Mouse (Mus musculus) heart, embryonic 12.5 days (tissue): ENCODE measurements around the gene Commd2. TPM values are rescaled to one million over a fixed set of nuclear protein-coding genes. Genes with fewer than 3 reads are reported as not detected.

Experiments used
- ATAC-seq: fragments of 200-750 bp; cut with Nextera tagmentation; 2 replicates; pipeline ENCODE4 v1.8.0; 2017; ENCODE audit warnings: moderate TSS enrichment, moderate library complexity; ENCODE audit not compliant: insufficient number of reproducible peaks, low FRiP score
- H3K27ac ChIP-seq: fragments of 300-500 bp; sonication (generic); 2 replicates; pipeline ENCODE4 v1.5.1; 2016; ENCODE audit warnings: mild to moderate bottlenecking, moderate library complexity; ENCODE audit not compliant: poor library complexity, severe bottlenecking
- H3K27me3 ChIP-seq: fragments of 300-500 bp; sonication (generic); replicated peaks from 2 replicates; pipeline ENCODE4 v1.6.1; 2016; ENCODE audit warnings: mild to moderate bottlenecking, moderate library complexity
- H3K36me3 ChIP-seq: fragments of 300-500 bp; sonication (generic); 2 replicates; pipeline ENCODE4 v1.6.1; 2016; ENCODE audit warnings: mild to moderate bottlenecking, moderate library complexity
- H3K4me1 ChIP-seq: fragments of 300-500 bp; sonication (generic); replicated peaks from 2 replicates; pipeline ENCODE4 v1.6.1; 2016; ENCODE audit warnings: mild to moderate bottlenecking
- H3K4me2 ChIP-seq: fragments of 300-500 bp; sonication (generic); 2 replicates; pipeline ENCODE4 v1.6.1; 2016; ENCODE audit warnings: mild to moderate bottlenecking, moderate library complexity
- H3K4me3 ChIP-seq: fragments of 300-500 bp; sonication (generic); 2 replicates; pipeline ENCODE4 v1.5.1; 2016; ENCODE audit warnings: mild to moderate bottlenecking
- H3K9ac ChIP-seq: fragments of 300-500 bp; sonication (generic); 2 replicates; pipeline ENCODE4 v1.6.1; 2016; ENCODE audit warnings: mild to moderate bottlenecking, moderate library complexity
- H3K9me3 ChIP-seq: fragments of 300-500 bp; sonication (generic); replicated peaks from 2 replicates; pipeline ENCODE4 v1.6.1; 2016; ENCODE audit warnings: mild to moderate bottlenecking, moderate library complexity
- WGBS: fragments of 180-500 bp; shearing (Covaris S2); methylation state at CpG from one replicate; pipeline ENCODE4 v1.1.7; 2016; 5-methylcytosine and 5-hydroxymethylcytosine counted together
- microRNA-seq: library from miRNA; unstranded; fragments of <30 nt; microRNA quantifications from one replicate; pipeline ENCODE4, GENCODE M21; 2017
- polyA plus RNA-seq: library from polyadenylated mRNA; unstranded; fragments of >200 nt; fragmentation: Nextera tagmentation; extraction: Ambion mirVana; gene quantifications from 2 replicates; pipeline ENCODE4 v1.2.1, GENCODE M21; 2016

The Commd2 gene
- polyA plus RNA-seq, 1 experiment from 2014 or later = 50.6 TPM

- ATAC-seq = no peak
- Histone ChIP-seq H3K9me3 (no peaks in the 10 kb centered on the region), H3K36me3 (no peaks in the 10 kb centered on the region), H3K27ac (no peak overlapping the region), H3K4me2 (no peak overlapping the region), H3K4me3 (no peak overlapping the region), H3K9ac (no peak overlapping the region), H3K4me1 (peaks cover 6% of the 10 kb centered on the region), H3K27me3 (no peaks in the 10 kb centered on the region)
- 87% methylated on average over 4 of the region's 4 CpGs for WGBS
Measured at GRCm38 (mm10) chr3:57615652-57616051, 35.9 kb downstream of the Commd2 start.

DNA sequence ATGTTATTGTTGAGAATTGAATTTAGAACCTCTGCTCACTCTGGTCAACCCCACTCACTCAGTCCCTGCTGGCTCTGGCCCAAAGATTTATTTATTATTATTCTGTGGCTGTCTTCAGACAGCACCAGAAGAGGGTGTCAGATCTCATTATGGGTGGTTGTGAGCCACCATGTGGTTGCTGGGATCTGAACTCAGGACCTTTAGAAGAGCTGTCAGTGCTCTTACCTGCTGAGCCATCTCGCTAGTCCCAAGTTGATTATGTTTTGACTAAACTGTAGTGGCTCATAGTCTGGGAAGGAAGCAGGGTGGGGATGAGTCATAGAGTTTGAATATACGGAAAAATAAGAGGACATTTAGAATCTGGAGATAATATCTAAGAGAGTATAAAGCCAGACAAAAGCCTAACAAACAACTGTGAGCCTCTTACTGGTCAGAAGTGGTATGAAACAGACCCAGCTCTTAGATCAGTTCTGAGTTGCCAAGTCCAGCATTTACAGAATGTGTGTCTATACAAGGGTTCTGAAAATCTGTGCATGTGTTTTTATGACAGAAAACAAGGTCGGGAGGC is 39.0 kb downstream of the Commd2 start:
- Histone ChIP-seq H3K4me1 (peaks cover 6% of the 10 kb centered on the region), H3K9me3 (no peaks in the 10 kb centered on the region), H3K27me3 (no peaks in the 10 kb centered on the region), H3K36me3 (no peaks in the 10 kb centered on the region), H3K4me2 (no peak overlapping the region), H3K27ac (no peak overlapping the region), H3K9ac (no peak overlapping the region), H3K4me3 (no peak overlapping the region)
- no peak for ATAC-seq
- WGBS = 66% methylated on average over 3 of the region's 3 CpGs

- WGBS = 14% methylated on average over 7 of the region's 7 CpGs
- no peaks in the 10 kb centered on the region for H3K9me3 ChIP-seq
- no peak overlapping the region for H3K27ac ChIP-seq
- H3K27me3 ChIP-seq = no peaks in the 10 kb centered on the region
- H3K36me3 ChIP-seq = no peaks in the 10 kb centered on the region
- no peak overlapping the region for H3K4me3 ChIP-seq
- peaks cover 6% of the 10 kb centered on the region for H3K4me1 ChIP-seq
- no peak overlapping the region for H3K9ac ChIP-seq
- ATAC-seq = no peak
- H3K4me2 ChIP-seq = no peak overlapping the region
Measured at GRCm38 (mm10) chr3:57611776-57612175, 39.7 kb downstream of the Commd2 start.

- H3K9ac ChIP-seq = no peak overlapping the region
- no peak overlapping the region for H3K27ac ChIP-seq
- no peak overlapping the region for H3K4me3 ChIP-seq
- no peaks in the 10 kb centered on the region for H3K9me3 ChIP-seq
- no peaks in the 10 kb centered on the region for H3K27me3 ChIP-seq
- ATAC-seq = no peak
- no peak overlapping the region for H3K4me2 ChIP-seq
- H3K36me3 ChIP-seq = no peaks in the 10 kb centered on the region
- H3K4me1 ChIP-seq = no peaks in the 10 kb centered on the region
- WGBS = 49% methylated on average over 1 of the region's 1 CpGs
Measured at GRCm38 (mm10) chr3:57604618-57605015, 46.9 kb downstream of the Commd2 start.

- WGBS = 67% methylated on average over 5 of the region's 5 CpGs
- Histone ChIP-seq H3K4me3 (no peak overlapping the region), H3K4me2 (no peak overlapping the region), H3K9me3 (no peaks in the 10 kb centered on the region), H3K36me3 (no peaks in the 10 kb centered on the region), H3K9ac (no peak overlapping the region), H3K4me1 (no peaks in the 10 kb centered on the region), H3K27ac (no peak overlapping the region), H3K27me3 (no peaks in the 10 kb centered on the region; the same call in 1 of the 2 replicates)
- no peak for ATAC-seq
Measured at GRCm38 (mm10) chr3:57603891-57604617, 47.5 kb downstream of the Commd2 start.

DNA sequence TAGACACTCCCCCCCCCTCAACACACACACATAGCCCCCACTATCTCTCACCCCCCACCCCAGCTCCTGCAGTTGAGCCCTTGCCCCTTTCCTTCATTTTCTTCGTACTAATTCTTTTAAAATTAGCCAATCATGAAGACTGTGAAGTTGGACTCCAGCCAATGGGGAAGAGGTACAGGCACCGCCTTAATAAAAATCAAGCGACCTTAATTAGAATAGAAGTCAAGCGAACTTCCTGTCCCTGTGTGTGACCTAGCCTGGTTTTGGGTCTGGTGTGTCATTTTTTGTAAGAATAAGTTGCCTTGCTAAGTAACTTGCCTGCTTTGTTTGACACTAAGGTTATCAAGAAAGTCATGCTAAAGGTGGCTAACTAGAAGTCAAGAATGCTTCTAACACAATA is 48.9 kb downstream of the Commd2 start:
- no peaks in the 10 kb centered on the region for H3K9me3 ChIP-seq
- H3K4me2 ChIP-seq = no peak overlapping the region
- H3K27me3 ChIP-seq = no peaks in the 10 kb centered on the region; the same call in 1 of the 2 replicates
- H3K36me3 ChIP-seq = no peaks in the 10 kb centered on the region
- H3K4me1 ChIP-seq = no peaks in the 10 kb centered on the region
- no peak overlapping the region for H3K9ac ChIP-seq
- no peak overlapping the region for H3K27ac ChIP-seq
- ATAC-seq = no peak
- WGBS = 86% methylated on average over 4 of the region's 4 CpGs
- H3K4me3 ChIP-seq = no peak overlapping the region

GRCm38 (mm10) chr3:57596566-57596965 is 54.9 kb downstream of the Commd2 start:
- ATAC-seq = no peak
- H3K4me2 ChIP-seq = no peak overlapping the region
- no peak overlapping the region for H3K4me3 ChIP-seq
- no peak overlapping the region for H3K27ac ChIP-seq
- H3K4me1 ChIP-seq = 0 out of 2 replicates have a peak, but pooled peaks cover 2% of the 10 kb centered on the region
- no peak overlapping the region for H3K9ac ChIP-seq
- WGBS = 50% methylated on average over 7 of the region's 7 CpGs
- H3K27me3 ChIP-seq = no peaks in the 10 kb centered on the region; the same call in 1 of the 2 replicates
- no peaks in the 10 kb centered on the region for H3K36me3 ChIP-seq
- H3K9me3 ChIP-seq = no peaks in the 10 kb centered on the region

DNA sequence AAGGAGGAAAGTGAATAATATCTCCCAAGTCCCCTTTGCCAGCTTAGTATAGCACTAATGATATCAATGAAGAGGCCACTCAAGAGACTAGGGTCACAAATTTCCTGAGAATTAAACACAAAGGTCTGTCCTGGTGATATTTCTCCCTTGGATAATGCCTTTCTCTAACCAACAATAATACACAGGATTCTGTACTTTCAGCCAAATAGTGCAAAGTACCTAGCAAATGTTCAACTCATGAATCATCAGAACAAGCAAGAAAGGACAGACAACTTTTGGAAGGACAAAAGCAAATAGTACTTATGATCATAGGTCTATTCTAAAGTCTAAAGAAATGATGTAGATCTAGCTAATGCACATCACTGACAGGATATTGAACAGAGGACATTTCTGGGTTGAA is 56.0 kb downstream of the Commd2 start:
- H3K9me3 ChIP-seq = no peaks in the 10 kb centered on the region
- no peak overlapping the region for H3K27ac ChIP-seq
- no peak for ATAC-seq
- H3K4me2 ChIP-seq = no peak overlapping the region
- H3K9ac ChIP-seq = no peak overlapping the region
- H3K4me1 ChIP-seq = 0 out of 2 replicates have a peak, but pooled peaks cover 2% of the 10 kb centered on the region
- no peaks in the 10 kb centered on the region; the same call in 1 of the 2 replicates for H3K27me3 ChIP-seq
- H3K4me3 ChIP-seq = no peak overlapping the region
- no peaks in the 10 kb centered on the region for H3K36me3 ChIP-seq

Small RNA genes within 50 kb of the gene (microRNA-seq; reads per million reads assigned to microRNA genes)
- not detected for gene Mir6377

Other genes starting within 250 kb of the Commd2 start
- gene Tm4sf4, start 226.4 kb downstream of the Commd2 start, polyA plus RNA-seq = 0.52 TPM in 1 of 2 replicates, not detected in the other
- gene Wwtr1, start 75.8 kb downstream of the Commd2 start, polyA plus RNA-seq = 15.3 and 17.6 TPM in 2 replicates
- 0.06 TPM in 1 of 2 replicates, not detected in the other for gene Ankub1, start 41.1 kb upstream of the Commd2 start, polyA plus RNA-seq
- gene Rnf13, start 84.3 kb upstream of the Commd2 start, polyA plus RNA-seq = 56.3 and 63.8 TPM in 2 replicates
- 53.3 and 58.9 TPM in 2 replicates for gene Pfn2, start 196.4 kb upstream of the Commd2 start, polyA plus RNA-seq